Comparison of ENCODE assay signal across 9 mouse cellular contexts in genomic region chr8:113844801-113845301, GRCm38 (mm10). TPM values are rescaled to one million over a fixed set of nuclear protein-coding genes. Genes with fewer than 3 reads are reported as not detected.
DNase-seq lines count a peak whose midpoint lies in the region; ATAC-seq and TF ChIP-seq lines count a peak whose summit lies in the region.
"Had no signal": no experiment of that assay in that cellular context is flagged by ENCODE, and none has a peak within 500 bp of the region (broad histone marks: within the 10 kb centered on the region; RNA-seq: fewer than 3 reads in every experiment).

No protein-coding gene starts in this region.

- TF ChIP-seq POLR2A in cerebellum, adult 2 months (IDR thresholded peaks at IDR 0.05; ENCODE audit: borderline replicate concordance, insufficient read depth, low read length): peak; percentile 24; the same call in 1 of the 2 replicates

- H3K4me1 ChIP-seq in cerebellum, adult 2 months (ENCODE audit: control insufficient read depth, insufficient read depth, low read length): peaks cover 12% of the 10 kb centered on the region; the same call in 1 of the 2 replicates
- peaks cover 12% of the 10 kb centered on the region for H3K4me1 ChIP-seq in lung, embryonic 15.5 days
- peaks cover 23% of the 10 kb centered on the region for H3K4me1 ChIP-seq in forebrain, embryonic 14.5 days (ENCODE audit: control insufficient read depth, insufficient read depth, low read length)
- H3K4me1 ChIP-seq in neural tube, embryonic 14.5 days (ENCODE audit: control insufficient read depth, insufficient read depth, low read length): peaks cover 16% of the 10 kb centered on the region; the same call in 1 of the 2 replicates

- ATAC-seq in cerebellum, adult (ENCODE audit: insufficient number of reproducible peaks, low FRiP score, low TSS enrichment): no peak
- no peak for ATAC-seq in lung, embryonic 15.5 days (ENCODE audit: borderline replicate concordance, extremely low read depth, low FRiP score, low TSS enrichment)
- ATAC-seq in forebrain, embryonic 14.5 days: no peak
- ATAC-seq in neural tube, embryonic 14.5 days (ENCODE audit: low read depth): no peak

- no peaks in the 10 kb centered on the region for H3K36me3 ChIP-seq in lung, embryonic 15.5 days
- H3K36me3 ChIP-seq in forebrain, embryonic 14.5 days (ENCODE audit: control insufficient read depth, insufficient read depth, low read length): no peaks in the 10 kb centered on the region
- no peaks in the 10 kb centered on the region for H3K36me3 ChIP-seq in neural tube, embryonic 14.5 days (ENCODE audit: control insufficient read depth, insufficient read depth, low read length)

- H3K27ac ChIP-seq in cerebellum, adult 2 months (ENCODE audit: insufficient read depth, low read length): peak overlapping the region; percentile 90
- H3K27ac ChIP-seq in lung, embryonic 15.5 days: no peak overlapping the region
- H3K27ac ChIP-seq in forebrain, embryonic 14.5 days (ENCODE audit: low read depth, low read length): peak overlapping the region; percentile 31; the same call in 1 of the 2 replicates
- no peak overlapping the region for H3K27ac ChIP-seq in neural tube, embryonic 14.5 days (ENCODE audit: low read depth, low read length)

- peak overlapping the region; percentile 95 for H3K4me3 ChIP-seq in cerebellum, adult 2 months (replicated peaks; ENCODE audit: insufficient read depth, low read depth, low read length)
- 0 out of 2 replicates have a peak overlapping the region, but pooled peaks have one; percentile 8 for H3K4me3 ChIP-seq in lung, embryonic 15.5 days
- H3K4me3 ChIP-seq in forebrain, embryonic 14.5 days (ENCODE audit: low read depth, low read length): peak overlapping the region; percentile 19
- no peak overlapping the region for H3K4me3 ChIP-seq in neural tube, embryonic 14.5 days (ENCODE audit: low read depth, low read length)

- H3K9me3 ChIP-seq in lung, embryonic 15.5 days: no peaks in the 10 kb centered on the region
- no peaks in the 10 kb centered on the region for H3K9me3 ChIP-seq in forebrain, embryonic 14.5 days (replicated peaks; ENCODE audit: control insufficient read depth, low read length)
- H3K9me3 ChIP-seq in neural tube, embryonic 14.5 days (ENCODE audit: control insufficient read depth, low read length): no peaks in the 10 kb centered on the region

- 4% methylated on average over 20 of the region's 20 CpGs for WGBS in cerebellum, adult 2 months
- 23% methylated on average over 20 of the region's 20 CpGs for WGBS in lung, embryonic 15.5 days
- 34% methylated on average over 20 of the region's 20 CpGs for WGBS in forebrain, embryonic 14.5 days
- 47% methylated on average over 20 of the region's 20 CpGs for WGBS in neural tube, embryonic 14.5 days

- H3K9ac ChIP-seq in lung, embryonic 15.5 days: no peak overlapping the region
- H3K9ac ChIP-seq in forebrain, embryonic 14.5 days (ENCODE audit: low read length): peak overlapping the region; percentile 37
- H3K9ac ChIP-seq in neural tube, embryonic 14.5 days (replicated peaks; ENCODE audit: low read depth, low read length): 0 out of 2 replicates have a peak overlapping the region, but pooled peaks have one; percentile 11

- DNase-seq in cerebellum, adult 2 months: peak; percentile 62 to 70
- DNase-seq in lung, postnatal 14 days: no peak
- peak; percentile 47 for DNase-seq in forebrain, embryonic 14.5 days (ENCODE audit: low spot score)
- DNase-seq in testis, postnatal 14 days (ENCODE audit: low spot score): no peak
- no peak for DNase-seq in adrenal gland, postnatal 10 days
- DNase-seq: lung, postnatal 36 days had no signal

- peak overlapping the region; percentile 29 for H3K4me2 ChIP-seq in lung, embryonic 15.5 days
- peak overlapping the region; percentile 46 for H3K4me2 ChIP-seq in forebrain, embryonic 14.5 days (ENCODE audit: low read length)
- no peak overlapping the region for H3K4me2 ChIP-seq in neural tube, embryonic 14.5 days (ENCODE audit: low read depth, low read length)

- H3K27me3 ChIP-seq in cerebellum, adult 2 months (ENCODE audit: control insufficient read depth, insufficient read depth, low read length): no peaks in the 10 kb centered on the region
- peaks cover 38% of the 10 kb centered on the region for H3K27me3 ChIP-seq in lung, embryonic 15.5 days
- no peaks in the 10 kb centered on the region for H3K27me3 ChIP-seq in forebrain, embryonic 14.5 days (replicated peaks; ENCODE audit: control insufficient read depth, insufficient read depth, low read length)
- 0 out of 2 replicates have a peak, but pooled peaks cover 6% of the 10 kb centered on the region for H3K27me3 ChIP-seq in neural tube, embryonic 14.5 days (ENCODE audit: control insufficient read depth, insufficient read depth, low read length)

- TF ChIP-seq CTCF in cerebellum, adult 2 months (IDR thresholded peaks at IDR 0.05; ENCODE audit: borderline replicate concordance, insufficient read depth, low read depth, low read length): no peak

RNA-seq across cellular contexts. Expression of gene Adamts18, which starts 3.7 kb away (rescaled TPM):
- polyA plus RNA-seq in cerebellum, adult 2 months (2012; rRNA removed): 9.6 and 12.3 TPM in 2 replicates
- 10.6 and 10.7 TPM in 2 replicates for polyA plus RNA-seq in lung, embryonic 15.5 days (2015; fragmentation: Nextera tagmentation; extraction: Ambion mirVana)
- polyA plus RNA-seq in forebrain, embryonic 14.5 days (2014; fragmentation: Nextera tagmentation; extraction: Ambion mirVana): 8.8 and 13.3 TPM in 2 replicates
- 2.8 and 3.5 TPM in 2 replicates for polyA plus RNA-seq in neural tube, embryonic 14.5 days (2014; fragmentation: Nextera tagmentation; extraction: Ambion mirVana)
- total RNA-seq in adrenal gland, postnatal 10 days (2021): under 1 TPM; 0.51 to 0.66 TPM

Comparison
In these comparisons a context has a peak if more than half of its experiments do, and no peak if none do; other contexts are left out.
1. DNase-seq: peak in cerebellum, adult 2 months (2 of 2) and forebrain, embryonic 14.5 days (single experiment); none in lung, postnatal 14 days (single experiment), testis, postnatal 14 days (single experiment) and adrenal gland, postnatal 10 days (single experiment).
2. H3K27ac ChIP-seq: peak in cerebellum, adult 2 months (single experiment) and forebrain, embryonic 14.5 days (single experiment); none in lung, embryonic 15.5 days (single experiment) and neural tube, embryonic 14.5 days (single experiment).